Mouse (Mus musculus): ENCODE data around the gene D430041D05Rik.

- TF ChIP-seq PAX5 (IDR thresholded peaks at IDR 0.05; ENCODE audit: low read length), result no peak
- TF ChIP-seq CTCF (conservative IDR thresholded peaks at IDR 0.05 in 1 of 2, IDR thresholded peaks at IDR 0.05 in 1 of 2; ENCODE audit: low read depth in 2 of 2, low read length in 2 of 2), result no peak
- no peak for TF ChIP-seq JUND (conservative IDR thresholded peaks at IDR 0.05; ENCODE audit: low read depth, low read length)
- TF ChIP-seq MYC (IDR thresholded peaks at IDR 0.05; ENCODE audit: low read depth, low read length), result no peak
- no peak for TF ChIP-seq ZC3H11A (IDR thresholded peaks at IDR 0.05; ENCODE audit: low read depth, low read length)
- TF ChIP-seq HCFC1 (IDR thresholded peaks at IDR 0.05; ENCODE audit: low read depth, low read length), result no peak
- TF ChIP-seq USF2 (conservative IDR thresholded peaks at IDR 0.05; ENCODE audit: low read depth, low read length), result no peak
- TF ChIP-seq POLR2A (IDR thresholded peaks at IDR 0.05; ENCODE audit: low read depth, low read length), result no peak
- TF ChIP-seq MAFK (IDR thresholded peaks at IDR 0.05; ENCODE audit: insufficient replicate concordance, low read length), result no peak
These were observed 235.2 kb downstream of the D430041D05Rik start for GRCm38 (mm10) chr2:104175476-104176165.
